Mouse (Mus musculus) neural tube, embryonic 12.5 days (tissue): ENCODE measurements around the gene Nampt. TPM values are rescaled to one million over a fixed set of nuclear protein-coding genes. Genes with fewer than 3 reads are reported as not detected.

Source experiments
- ATAC-seq: fragments of 200-750 bp; cut with Nextera tagmentation; 2 replicates; pipeline ENCODE4 v1.8.0; 2017; ENCODE audit warnings: low read depth, mild to moderate bottlenecking, moderate TSS enrichment, moderate library complexity; ENCODE audit not compliant: low FRiP score
- H3K27ac ChIP-seq: fragments of 300-500 bp; sonication (generic); 2 replicates; pipeline ENCODE4 v1.5.1; 2016
- H3K27me3 ChIP-seq: fragments of 300-500 bp; sonication (generic); replicated peaks from 2 replicates; pipeline ENCODE4 v1.6.1; 2016; ENCODE audit warnings: mild to moderate bottlenecking
- H3K36me3 ChIP-seq: fragments of 300-500 bp; sonication (generic); 2 replicates; pipeline ENCODE4 v1.6.1; 2016; ENCODE audit warnings: mild to moderate bottlenecking
- H3K4me1 ChIP-seq: fragments of 300-500 bp; sonication (generic); 2 replicates; pipeline ENCODE4 v1.6.1; 2016
- H3K4me2 ChIP-seq: fragments of 300-500 bp; sonication (generic); replicated peaks from 2 replicates; pipeline ENCODE4 v1.6.1; 2016; ENCODE audit warnings: mild to moderate bottlenecking
- H3K4me3 ChIP-seq: fragments of 300-500 bp; sonication (generic); 2 replicates; pipeline ENCODE4 v1.5.1; 2016
- H3K9ac ChIP-seq: fragments of 300-500 bp; sonication (generic); 2 replicates; pipeline ENCODE4 v1.6.1; 2016; ENCODE audit warnings: mild to moderate bottlenecking
- H3K9me3 ChIP-seq: fragments of 300-500 bp; sonication (generic); 2 replicates; pipeline ENCODE4 v1.6.1; 2016; ENCODE audit warnings: mild to moderate bottlenecking
- WGBS: fragments of 180-500 bp; shearing (Covaris S2); methylation state at CpG from one replicate; pipeline ENCODE4 v1.1.7; 2016; 5-methylcytosine and 5-hydroxymethylcytosine counted together
- polyA plus RNA-seq: library from polyadenylated mRNA; unstranded; fragments of >200 nt; fragmentation: Nextera tagmentation; extraction: Ambion mirVana; gene quantifications from 2 replicates; pipeline ENCODE4 v1.2.1, GENCODE M21; 2016

Gene Nampt
- 27.5 and 29.9 TPM in 2 replicates for polyA plus RNA-seq

GRCm38 (mm10) chr12:32819416-32819815, at the start of gene Nampt:
Nampt (plus strand) TSS chr12:32819545.
- peak; percentile 15 for ATAC-seq
- peak within 1 kb of the TSS; percentile 61 for H3K4me3 ChIP-seq
- H3K27me3 ChIP-seq: no peaks in the 10 kb centered on the region
- no peaks in the 10 kb centered on the region for H3K9me3 ChIP-seq
- peak within 1 kb of the TSS; percentile 69 for H3K9ac ChIP-seq
- peak within 1 kb of the TSS; percentile 90 for H3K27ac ChIP-seq
- 12% methylated on average over 5 of the region's 5 CpGs for WGBS
- peaks cover 1% of the 10 kb centered on the region; the same call in 1 of the 2 replicates for H3K4me1 ChIP-seq
- peaks cover 4% of the 10 kb centered on the region; the same call in 1 of the 2 replicates for H3K36me3 ChIP-seq
- H3K4me2 ChIP-seq: peak within 1 kb of the TSS; percentile 66

- no peaks in the 10 kb centered on the region for H3K4me1 ChIP-seq
- H3K9me3 ChIP-seq: no peaks in the 10 kb centered on the region
- WGBS: 90% methylated on average over 4 of the region's 4 CpGs
- no peaks in the 10 kb centered on the region for H3K36me3 ChIP-seq
- no peaks in the 10 kb centered on the region for H3K27me3 ChIP-seq
- H3K9ac ChIP-seq: no peak overlapping the region
- no peak for ATAC-seq
- no peak overlapping the region for H3K4me2 ChIP-seq
- no peak overlapping the region for H3K27ac ChIP-seq
- H3K4me3 ChIP-seq: no peak overlapping the region
Measured at GRCm38 (mm10) chr12:32770766-32771165, 48.6 kb upstream of the Nampt start.

DNA sequence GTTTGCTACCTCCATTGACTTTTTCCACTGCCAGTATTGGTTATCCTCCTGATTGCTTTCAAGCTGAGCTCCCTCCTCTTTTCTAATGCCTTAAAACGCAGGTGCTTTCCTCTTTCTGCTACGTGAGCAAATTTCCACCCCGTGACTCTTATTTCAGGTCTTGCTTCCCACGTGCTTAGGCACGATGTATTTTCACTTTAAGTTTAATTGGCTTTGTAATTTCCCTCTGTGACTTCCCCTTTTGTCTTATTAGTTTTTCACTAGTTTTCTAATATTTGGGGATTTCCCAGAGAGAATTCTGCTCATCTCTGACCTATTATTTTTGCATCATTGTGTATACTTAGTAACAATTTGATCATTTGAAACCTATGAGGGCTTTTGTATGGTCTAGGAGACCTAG, 44.8 kb upstream of the Nampt start:
- H3K27ac ChIP-seq: no peak overlapping the region
- H3K9ac ChIP-seq: no peak overlapping the region
- no peak for ATAC-seq
- H3K27me3 ChIP-seq: no peaks in the 10 kb centered on the region
- WGBS: 89% methylated on average over 5 of the region's 5 CpGs
- H3K36me3 ChIP-seq: no peaks in the 10 kb centered on the region
- H3K9me3 ChIP-seq: no peaks in the 10 kb centered on the region
- H3K4me1 ChIP-seq: no peaks in the 10 kb centered on the region
- no peak overlapping the region for H3K4me2 ChIP-seq
- H3K4me3 ChIP-seq: no peak overlapping the region

GRCm38 (mm10) chr12:32789092-32789491, 30.3 kb upstream of the Nampt start:
- Histone ChIP-seq H3K27me3 (no peaks in the 10 kb centered on the region), H3K36me3 (no peaks in the 10 kb centered on the region), H3K9me3 (no peaks in the 10 kb centered on the region), H3K4me1 (no peaks in the 10 kb centered on the region), H3K4me3 (no peak overlapping the region), H3K9ac (no peak overlapping the region), H3K4me2 (no peak overlapping the region), H3K27ac (no peak overlapping the region)
- ATAC-seq: no peak
- 78% methylated on average over 3 of the region's 3 CpGs for WGBS

DNA sequence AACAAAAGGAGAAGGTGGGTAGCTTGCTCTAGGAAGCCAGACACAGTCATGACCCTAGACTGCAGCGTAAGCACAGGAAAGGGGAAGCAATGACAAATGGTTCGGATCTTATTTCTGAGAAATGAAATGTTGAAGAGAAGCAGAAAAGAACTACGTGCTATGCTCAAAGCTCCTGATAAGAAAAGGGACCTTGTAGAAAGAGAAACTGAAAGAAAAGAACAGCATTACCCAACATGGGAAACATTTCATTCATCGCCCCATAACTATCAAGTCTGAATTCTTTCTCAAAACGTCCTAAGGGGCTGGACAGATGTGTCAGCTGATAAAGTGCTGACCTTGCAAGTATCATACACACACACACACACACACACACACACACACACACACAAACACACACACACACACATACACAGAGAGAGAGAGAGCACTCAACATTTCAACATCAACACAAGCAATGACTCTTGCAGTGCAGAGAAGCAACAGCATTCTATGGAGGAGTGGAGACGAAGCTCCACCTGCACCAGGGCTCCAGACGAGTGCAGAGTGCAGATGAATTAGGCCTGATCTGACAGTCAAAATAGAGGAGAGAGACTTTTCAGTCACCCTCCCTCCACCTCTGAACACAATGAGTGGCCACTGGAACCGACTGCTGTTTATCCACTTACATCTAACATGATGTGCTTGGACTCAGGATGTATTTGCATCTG, 23.4 kb upstream of the Nampt start:
- Histone ChIP-seq H3K27me3 (no peaks in the 10 kb centered on the region), H3K4me1 (no peaks in the 10 kb centered on the region), H3K4me2 (no peak overlapping the region), H3K27ac (no peak overlapping the region), H3K4me3 (no peak overlapping the region), H3K9ac (no peak overlapping the region), H3K36me3 (no peaks in the 10 kb centered on the region), H3K9me3 (no peaks in the 10 kb centered on the region)
- no peak for ATAC-seq
- WGBS: 81% methylated on average over 8 of the region's 8 CpGs

DNA sequence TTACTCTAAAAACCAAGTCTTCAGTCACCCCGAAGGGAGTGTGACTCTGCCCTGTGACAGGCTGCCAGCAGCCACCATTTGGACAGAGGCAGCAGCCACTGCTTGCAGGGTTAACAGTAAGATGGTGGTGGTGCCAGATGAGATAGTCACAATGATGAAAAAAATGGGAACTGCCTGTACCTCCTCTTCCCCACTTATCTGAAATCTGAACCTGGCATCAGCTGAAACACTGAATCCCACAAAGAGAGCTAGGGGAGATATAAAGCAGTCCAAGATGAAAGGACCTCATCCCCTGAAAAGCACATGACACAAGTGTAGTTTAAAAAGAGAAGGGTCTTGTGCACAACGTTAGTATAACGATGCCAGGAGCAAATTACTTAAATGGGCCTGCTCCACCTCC, 21.9 kb upstream of the Nampt start:
- Histone ChIP-seq H3K4me2 (no peak overlapping the region), H3K27me3 (no peaks in the 10 kb centered on the region), H3K9me3 (no peaks in the 10 kb centered on the region), H3K9ac (no peak overlapping the region), H3K4me1 (no peaks in the 10 kb centered on the region), H3K27ac (no peak overlapping the region), H3K4me3 (no peak overlapping the region), H3K36me3 (no peaks in the 10 kb centered on the region)
- no peak for ATAC-seq
- 63% methylated on average over 3 of the region's 3 CpGs for WGBS

GRCm38 (mm10) chr12:32801078-32801477, 18.3 kb upstream of the Nampt start:
- H3K27me3 ChIP-seq: no peaks in the 10 kb centered on the region
- WGBS: 86% methylated on average over 7 of the region's 7 CpGs
- H3K27ac ChIP-seq: no peak overlapping the region
- H3K36me3 ChIP-seq: no peaks in the 10 kb centered on the region
- no peak overlapping the region for H3K4me3 ChIP-seq
- ATAC-seq: no peak
- H3K9me3 ChIP-seq: no peaks in the 10 kb centered on the region
- no peaks in the 10 kb centered on the region for H3K4me1 ChIP-seq
- no peak overlapping the region for H3K9ac ChIP-seq
- H3K4me2 ChIP-seq: no peak overlapping the region

- Histone ChIP-seq H3K27me3 (no peaks in the 10 kb centered on the region), H3K4me1 (no peaks in the 10 kb centered on the region), H3K4me2 (no peak overlapping the region), H3K4me3 (no peak overlapping the region), H3K9me3 (no peaks in the 10 kb centered on the region), H3K27ac (no peak overlapping the region), H3K36me3 (no peaks in the 10 kb centered on the region), H3K9ac (no peak overlapping the region)
- 75% methylated on average over 1 of the region's 1 CpGs for WGBS
- ATAC-seq: no peak
Measured at GRCm38 (mm10) chr12:32805559-32805958, 13.8 kb upstream of the Nampt start.

- Histone ChIP-seq H3K27me3 (no peaks in the 10 kb centered on the region), H3K36me3 (peaks cover 4% of the 10 kb centered on the region; the same call in 1 of the 2 replicates), H3K9ac (peak overlapping the region; percentile 69), H3K4me1 (peaks cover 4% of the 10 kb centered on the region; the same call in 1 of the 2 replicates), H3K4me2 (peak overlapping the region; percentile 66), H3K27ac (peak overlapping the region; percentile 90), H3K4me3 (peak overlapping the region; percentile 61), H3K9me3 (no peaks in the 10 kb centered on the region)
- ATAC-seq: peak; percentile 95
- WGBS: under 1% methylated on average over 73 of the region's 80 CpGs
Measured at GRCm38 (mm10) chr12:32819823-32820605, 669 bp downstream of the Nampt start.

- H3K4me2 ChIP-seq: peak overlapping the region; percentile 66
- ATAC-seq: peak; percentile 86
- H3K27ac ChIP-seq: peak overlapping the region; percentile 90
- H3K4me1 ChIP-seq: peaks cover 4% of the 10 kb centered on the region; the same call in 1 of the 2 replicates
- H3K36me3 ChIP-seq: peaks cover 4% of the 10 kb centered on the region; the same call in 1 of the 2 replicates
- 1% methylated on average over 49 of the region's 49 CpGs for WGBS
- peak overlapping the region; percentile 69 for H3K9ac ChIP-seq
- no peaks in the 10 kb centered on the region for H3K27me3 ChIP-seq
- H3K4me3 ChIP-seq: peak overlapping the region; percentile 61
- no peaks in the 10 kb centered on the region for H3K9me3 ChIP-seq
Measured at GRCm38 (mm10) chr12:32820688-32821503, 1.6 kb downstream of the Nampt start.

DNA sequence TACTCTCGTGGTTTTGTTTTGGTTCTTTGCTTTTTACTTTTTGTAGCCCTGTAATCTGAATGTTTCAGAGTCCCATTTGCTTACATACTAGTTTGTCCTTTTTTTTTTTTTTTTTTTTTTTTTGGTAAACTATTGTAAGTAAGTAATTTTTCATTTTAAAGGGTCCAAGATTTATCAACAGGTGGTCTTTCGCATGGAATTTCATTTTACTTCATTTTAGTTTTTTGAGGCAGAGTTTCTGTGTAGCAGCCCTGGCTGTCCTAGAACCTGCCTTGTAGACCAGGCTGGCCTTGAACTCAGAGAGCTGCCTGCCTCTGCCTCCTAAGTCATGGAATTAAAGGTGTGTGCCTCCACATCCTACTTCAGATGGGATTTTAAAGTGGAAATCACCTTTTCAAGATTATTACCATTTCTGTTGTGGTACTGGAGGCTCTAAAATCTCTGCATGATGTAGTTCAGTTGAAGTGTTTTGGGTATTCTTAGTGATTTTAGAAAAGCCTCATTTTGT, 2.2 kb downstream of the Nampt start:
- Histone ChIP-seq H3K27me3 (no peaks in the 10 kb centered on the region), H3K9me3 (no peaks in the 10 kb centered on the region), H3K4me3 (peak overlapping the region; percentile 61), H3K4me2 (peak overlapping the region; percentile 66), H3K4me1 (peaks cover 4% of the 10 kb centered on the region; the same call in 1 of the 2 replicates), H3K9ac (0 out of 2 replicates have a peak overlapping the region, but pooled peaks have one; percentile 69), H3K36me3 (peaks cover 4% of the 10 kb centered on the region; the same call in 1 of the 2 replicates), H3K27ac (no peak overlapping the region)
- WGBS: 46% methylated on average over 2 of the region's 2 CpGs
- ATAC-seq: no peak
